Mouse (Mus musculus): ENCODE results near the gene Olfr1371.

DNA sequence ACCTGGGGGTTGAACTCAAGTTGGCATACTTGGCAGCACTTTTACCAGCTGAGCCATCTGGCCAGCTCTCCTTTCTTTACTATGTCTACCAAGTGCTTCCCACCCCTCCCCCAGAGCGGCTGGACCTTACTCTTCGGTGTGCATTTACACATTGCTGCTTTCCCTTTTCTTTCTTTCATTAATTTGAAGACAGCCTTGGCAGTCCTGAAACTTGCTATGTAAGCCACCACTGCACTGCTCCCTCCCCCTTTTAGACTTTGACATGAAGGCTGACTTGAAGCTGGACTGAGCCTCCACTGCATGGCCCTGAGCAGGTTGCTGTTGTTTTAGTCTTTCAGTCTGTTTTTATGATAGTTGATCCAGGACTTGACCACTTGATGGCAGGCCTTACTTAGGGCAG lies 35.7 kb upstream of the Olfr1371 start:
- no peak for TF ChIP-seq POLR2A (IDR thresholded peaks at IDR 0.05; ENCODE audit: low read depth, low read length)
- TF ChIP-seq IRF4 (IDR thresholded peaks at IDR 0.05; ENCODE audit: low read depth, low read length), result no peak
- no peak for TF ChIP-seq MAFK (IDR thresholded peaks at IDR 0.05; ENCODE audit: insufficient replicate concordance, low read length)
- peak in 1 of 2 experiments; percentile 31; a peak in 1 of 4 replicates for TF ChIP-seq CTCF (conservative IDR thresholded peaks at IDR 0.05 in 1 of 2, IDR thresholded peaks at IDR 0.05 in 1 of 2; ENCODE audit: low read depth in 2 of 2, low read length in 2 of 2)
- TF ChIP-seq EP300 (IDR thresholded peaks at IDR 0.05; ENCODE audit: low read length), result no peak
- TF ChIP-seq CHD2 (IDR thresholded peaks at IDR 0.05; ENCODE audit: low read length), result no peak
- no peak for TF ChIP-seq ZC3H11A (IDR thresholded peaks at IDR 0.05; ENCODE audit: low read depth, low read length)
- no peak for TF ChIP-seq CHD1 (IDR thresholded peaks at IDR 0.05; ENCODE audit: low read depth, low read length)
- TF ChIP-seq TCF12 (IDR thresholded peaks at IDR 0.05; ENCODE audit: low read depth, low read length), result no peak
- no peak for TF ChIP-seq ZNF384 (IDR thresholded peaks at IDR 0.05; ENCODE audit: low read depth, low read length)
